Mouse (Mus musculus) hindbrain, postnatal 0 days (tissue): ENCODE measurements around the gene Krt1. TPM values are rescaled to one million over a fixed set of nuclear protein-coding genes. Genes with fewer than 3 reads are reported as not detected.
A peak's percentile ranks its signal among the peaks of the same experiment; 100 is the strongest.

ENCODE experiments used
- ATAC-seq: fragments of 200-750 bp; cut with Nextera tagmentation; 2 replicates; pipeline ENCODE4 v1.8.0; 2017; ENCODE audit warnings: mild to moderate bottlenecking, moderate TSS enrichment, moderate library complexity
- DNase-seq: peaks from one replicate; pipeline ENCODE4 v3.0.0-alpha.2; 2015; ENCODE audit warnings: low spot score
- H3K27ac ChIP-seq: fragments of 300-500 bp; sonication (generic); 2 replicates; pipeline ENCODE4 v1.5.1; 2014; ENCODE audit warnings: mild to moderate bottlenecking
- H3K27me3 ChIP-seq: fragments of 300-500 bp; sonication (generic); 2 replicates; pipeline ENCODE4 v1.6.1; 2014; ENCODE audit warnings: low read length, mixed read lengths; ENCODE audit not compliant: insufficient read depth
- H3K36me3 ChIP-seq: fragments of 300-500 bp; sonication (generic); 2 replicates; pipeline ENCODE4 v1.6.1; 2014; ENCODE audit warnings: low read length, mixed read lengths; ENCODE audit not compliant: insufficient read depth
- H3K4me1 ChIP-seq: fragments of 300-500 bp; sonication (generic); 2 replicates; pipeline ENCODE4 v1.6.1; 2014; ENCODE audit warnings: antibody characterized with exemption, low read length, mixed read lengths; ENCODE audit not compliant: insufficient read depth
- H3K4me2 ChIP-seq: fragments of 300-500 bp; sonication (generic); 2 replicates; pipeline ENCODE4 v1.6.1; 2014; ENCODE audit warnings: low read depth, mild to moderate bottlenecking, low read length, moderate library complexity, mixed read lengths
- H3K4me3 ChIP-seq: fragments of 300-500 bp; sonication (generic); 2 replicates; pipeline ENCODE4 v1.5.1; 2014; ENCODE audit warnings: low read length
- H3K9ac ChIP-seq: fragments of 300-500 bp; sonication (generic); replicated peaks from 2 replicates; pipeline ENCODE4 v1.6.1; 2014; ENCODE audit warnings: mild to moderate bottlenecking, low read length, moderate library complexity, mixed read lengths
- H3K9me3 ChIP-seq: fragments of 300-500 bp; sonication (generic); 2 replicates; pipeline ENCODE4 v1.6.1; 2016; ENCODE audit warnings: low read length, mixed read lengths
- CTCF ChIP-seq: IDR thresholded peaks from 2 replicates; pipeline ENCODE4 v1.5.1; 2016; ENCODE audit warnings: antibody characterized with exemption, control low read depth, low read depth
- WGBS: fragments of 180-500 bp; shearing (Covaris S2); extraction: QIAGEN DNeasy Blood & Tissue Kit; methylation state at CpG from one replicate; pipeline ENCODE4 v1.1.7; 2014; 5-methylcytosine and 5-hydroxymethylcytosine counted together
- polyA plus RNA-seq: library from polyadenylated mRNA; unstranded; fragments of >200 nt; fragmentation: Nextera tagmentation; extraction: Ambion mirVana; gene quantifications from 2 replicates; pipeline ENCODE4 v1.2.1, GENCODE M21; 2015
- total RNA-seq: library from RNA; depleted of rRNA; stranded (reverse); fragments of >200 nt; gene quantifications from 2 replicates; pipeline ENCODE4 v1.2.3, GENCODE M21; 2014

The Krt1 gene
- total and polyA plus RNA-seq, 2 experiments from 2014 or later: 13.7 to 19.4 TPM

DNA sequence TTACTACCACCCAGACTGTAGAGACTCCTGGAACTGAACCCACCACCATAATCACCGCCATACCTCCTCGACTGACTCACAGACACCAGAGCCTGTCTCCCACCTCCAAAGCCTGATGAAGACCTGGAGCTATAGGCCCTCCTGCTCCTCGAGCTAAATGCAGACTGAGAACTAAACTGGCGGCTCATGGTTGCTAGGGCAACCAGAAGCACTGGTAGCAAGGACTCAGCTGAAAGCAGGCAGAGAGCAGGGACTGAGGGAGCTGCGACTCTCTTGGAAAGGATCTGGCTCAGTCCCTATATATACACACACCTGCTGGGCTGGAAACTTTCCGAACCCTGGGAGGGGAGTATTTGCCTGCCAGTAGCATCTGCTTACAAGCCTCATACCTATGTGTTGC, 18.8 kb upstream of the Krt1 start, which contains the start of gene Krt77:
Krt77 (minus strand) TSS at position 275 of the 400 bp plus-strand sequence.
- Histone ChIP-seq H3K27ac (peak within 1 kb of the TSS; percentile 36; the same call in 1 of the 2 replicates), H3K36me3 (no peaks in the 10 kb centered on the region), H3K4me1 (no peaks in the 10 kb centered on the region), H3K4me2 (no peak within 1 kb of the TSS), H3K27me3 (no peaks in the 10 kb centered on the region; the same call in 1 of the 2 replicates), H3K9ac (no peak within 1 kb of the TSS), H3K4me3 (no peak within 1 kb of the TSS), H3K9me3 (no peaks in the 10 kb centered on the region)
- DNase-seq (peak; percentile 74), ATAC-seq (peak; percentile 67; the same call in 1 of the 2 replicates)
- no peak for TF ChIP-seq CTCF
- 23% methylated on average over 6 of the region's 6 CpGs for WGBS

DNA sequence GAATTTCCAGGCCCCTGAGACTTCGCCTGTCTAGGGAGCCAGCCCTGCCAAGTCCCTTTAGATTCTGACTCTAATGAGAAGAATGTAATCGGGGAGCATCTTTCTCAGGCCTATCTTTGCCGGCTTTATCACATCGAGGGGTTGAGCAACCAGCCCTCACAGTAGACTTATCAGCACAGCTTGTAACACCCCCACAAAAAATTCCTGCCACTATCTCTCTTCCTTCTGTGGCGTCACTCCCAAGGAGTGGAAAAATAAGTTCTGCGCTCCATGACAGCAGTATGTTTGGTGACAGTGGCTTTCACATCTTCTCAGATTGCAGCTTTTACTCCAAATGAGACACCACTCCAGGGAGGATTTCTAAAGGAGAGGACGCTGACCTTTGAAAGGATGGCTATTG, 16.2 kb upstream of the Krt1 start:
- no peak for TF ChIP-seq CTCF
- Histone ChIP-seq H3K4me3 (no peak overlapping the region), H3K27me3 (no peaks in the 10 kb centered on the region; the same call in 1 of the 2 replicates), H3K27ac (no peak overlapping the region), H3K36me3 (no peaks in the 10 kb centered on the region), H3K9ac (no peak overlapping the region), H3K9me3 (no peaks in the 10 kb centered on the region), H3K4me1 (no peaks in the 10 kb centered on the region), H3K4me2 (no peak overlapping the region)
- ATAC-seq (no peak), DNase-seq (no peak)
- 80% methylated on average over 7 of the region's 7 CpGs for WGBS

DNA sequence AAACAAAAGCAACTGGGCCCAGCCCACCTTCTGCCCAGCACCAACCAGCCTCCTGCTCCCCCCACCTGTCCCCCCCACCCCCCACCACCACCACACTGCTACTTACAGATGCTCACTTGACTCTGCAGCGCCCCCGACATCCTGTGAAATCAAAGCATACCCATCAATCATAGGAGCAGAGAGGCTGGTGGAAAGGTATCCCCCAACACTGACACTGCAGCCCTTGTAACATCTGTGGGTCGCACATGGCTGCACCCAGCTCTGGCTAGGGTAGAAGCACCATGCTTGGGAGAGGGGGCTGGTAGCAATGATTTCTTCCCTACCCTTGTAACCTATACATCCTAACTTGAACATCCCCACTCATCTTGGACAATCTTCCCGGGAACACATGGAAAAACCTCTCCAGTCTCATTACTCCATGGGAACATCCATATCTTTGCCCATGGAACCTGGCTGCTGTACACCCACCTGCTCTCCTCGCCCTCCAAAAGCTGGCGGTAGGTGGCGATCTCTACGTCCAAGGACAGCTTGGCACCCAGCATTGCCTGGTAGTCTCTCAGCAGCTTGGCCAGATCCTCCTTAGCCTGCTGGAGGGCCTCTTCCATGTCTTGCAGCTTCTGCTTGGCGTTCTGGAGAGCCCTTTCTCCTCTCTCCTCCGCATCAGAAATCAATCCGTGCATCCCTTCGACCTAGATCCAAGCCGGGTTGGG, 10.0 kb upstream of the Krt1 start:
- 54% methylated on average over 13 of the region's 13 CpGs for WGBS

DNA sequence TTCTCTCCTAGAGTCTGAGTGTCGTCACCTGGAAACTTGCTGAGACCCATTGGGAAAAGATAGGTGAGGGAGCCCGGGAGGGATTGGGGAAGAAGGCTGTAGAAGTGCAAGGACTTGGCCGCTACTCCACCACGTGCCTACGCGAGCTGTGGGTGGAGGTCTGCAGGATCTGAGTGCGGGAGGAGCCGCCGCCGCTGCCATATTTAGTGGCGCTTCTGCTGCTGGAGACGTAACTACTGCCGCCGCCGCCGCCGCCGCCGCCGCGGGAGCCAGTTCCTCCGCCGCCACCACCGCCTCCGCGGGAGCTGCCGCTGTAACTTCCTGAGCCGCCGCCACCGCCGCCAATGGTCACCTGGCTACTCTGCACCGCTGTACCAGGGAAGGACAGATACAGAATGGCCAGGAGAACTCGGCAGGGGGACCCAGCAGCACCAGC, 9.2 kb upstream of the Krt1 start:
- ATAC-seq: peak; percentile 61; the same call in 1 of the 2 replicates
- H3K4me2 ChIP-seq: peak overlapping the region; percentile 80
- peak overlapping the region; percentile 51; the same call in 1 of the 2 replicates for H3K27ac ChIP-seq
- H3K4me3 ChIP-seq: peak overlapping the region; percentile 40
- WGBS: under 1% methylated on average over 33 of the region's 33 CpGs
- peak; percentile 53 for DNase-seq
- H3K9ac ChIP-seq: peak overlapping the region; percentile 47
- H3K4me1 ChIP-seq: peaks cover 5% of the 10 kb centered on the region; the same call in 1 of the 2 replicates
- H3K36me3 ChIP-seq: no peaks in the 10 kb centered on the region
- peak; percentile 28; the same call in 1 of the 2 replicates for TF ChIP-seq CTCF
- no peaks in the 10 kb centered on the region for H3K27me3 ChIP-seq
- H3K9me3 ChIP-seq: no peaks in the 10 kb centered on the region

More for the DNA sequence above, 10.0 kb upstream of the Krt1 start:
- Histone ChIP-seq H3K27ac (no peak overlapping the region), H3K9me3 (no peaks in the 10 kb centered on the region), H3K4me3 (peak overlapping the region; percentile 40; the same call in 1 of the 2 replicates), H3K4me2 (peak overlapping the region; percentile 80), H3K4me1 (peaks cover 5% of the 10 kb centered on the region; the same call in 1 of the 2 replicates), H3K27me3 (no peaks in the 10 kb centered on the region), H3K9ac (peak overlapping the region; percentile 47; the same call in 1 of the 2 replicates), H3K36me3 (no peaks in the 10 kb centered on the region)
- ATAC-seq (peak; percentile 52; the same call in 1 of the 2 replicates), DNase-seq (peak; percentile 12)
- peak; percentile 44; the same call in 1 of the 2 replicates for TF ChIP-seq CTCF

DNA sequence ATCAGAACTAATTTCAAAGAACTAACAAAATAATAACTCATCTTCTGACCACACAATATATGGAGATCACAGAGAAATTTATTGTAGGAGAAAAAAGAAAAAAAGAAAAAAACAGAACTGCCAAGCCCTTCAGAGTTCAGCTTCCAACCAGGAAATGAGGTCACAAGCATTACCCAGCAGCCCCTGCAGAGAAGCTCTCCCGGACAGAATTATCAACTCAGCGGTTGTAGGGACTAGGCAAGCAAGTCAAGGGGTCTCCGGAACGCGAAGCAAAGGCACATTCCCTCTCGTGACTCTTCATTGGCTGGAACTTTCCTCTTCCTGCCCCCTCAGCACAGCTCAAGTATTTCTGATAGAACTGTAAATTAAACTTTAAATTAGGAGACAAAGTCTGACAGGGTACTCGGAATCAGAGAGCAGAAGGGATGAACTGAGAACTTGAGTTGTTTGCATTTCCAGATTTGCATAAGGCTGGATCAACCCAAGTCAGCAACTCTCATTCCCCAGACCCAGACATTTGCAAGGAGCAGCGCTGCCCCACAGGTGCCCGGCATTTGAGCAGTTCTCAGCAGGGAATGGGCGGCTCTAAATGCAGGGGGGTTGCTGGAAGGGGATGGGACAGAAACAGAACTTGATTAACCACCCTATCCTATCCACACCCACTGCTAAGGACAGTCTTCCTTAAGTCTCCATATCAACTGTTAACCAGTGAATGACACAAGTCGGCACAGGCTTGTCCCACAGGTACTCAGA, 8.3 kb upstream of the Krt1 start:
- no peak for ATAC-seq
- 11% methylated on average over 11 of the region's 11 CpGs for WGBS

DNA sequence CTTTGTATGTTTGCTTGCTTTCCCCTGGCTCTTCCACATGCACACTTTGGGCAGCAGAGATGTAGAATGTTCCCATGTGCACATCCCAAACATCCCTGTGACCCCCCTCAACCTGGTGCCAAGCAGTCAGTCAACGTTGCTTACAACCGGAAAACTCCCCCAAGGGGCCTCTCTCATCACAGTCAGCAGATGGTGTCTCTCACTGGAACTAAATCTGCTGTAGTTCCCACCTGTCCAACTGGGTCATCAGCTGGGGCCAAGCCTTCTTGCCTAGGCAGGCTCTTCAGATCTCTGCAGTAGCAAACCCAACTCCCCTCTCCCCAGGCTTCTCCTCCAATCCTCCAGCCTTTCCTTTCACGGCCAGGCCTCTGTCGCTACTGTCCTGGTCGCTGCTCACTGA, 6.1 kb upstream of the Krt1 start:
- Histone ChIP-seq H3K27ac (no peak overlapping the region), H3K4me1 (peaks cover 5% of the 10 kb centered on the region; the same call in 1 of the 2 replicates), H3K4me2 (no peak overlapping the region), H3K9ac (no peak overlapping the region), H3K9me3 (no peaks in the 10 kb centered on the region), H3K4me3 (no peak overlapping the region), H3K36me3 (no peaks in the 10 kb centered on the region), H3K27me3 (no peaks in the 10 kb centered on the region)
- WGBS: 49% methylated on average over 5 of the region's 5 CpGs
- ATAC-seq: no peak
- peak; percentile 18 for DNase-seq
- no peak for TF ChIP-seq CTCF

More for the DNA sequence above, 8.3 kb upstream of the Krt1 start:
- H3K27me3 ChIP-seq: no peaks in the 10 kb centered on the region
- H3K4me3 ChIP-seq: no peak overlapping the region; the same call in 1 of the 2 replicates
- no peaks in the 10 kb centered on the region for H3K9me3 ChIP-seq
- no peak overlapping the region for H3K27ac ChIP-seq
- TF ChIP-seq CTCF: no peak
- no peaks in the 10 kb centered on the region for H3K36me3 ChIP-seq
- no peak overlapping the region for H3K9ac ChIP-seq
- H3K4me1 ChIP-seq: peaks cover 5% of the 10 kb centered on the region; the same call in 1 of the 2 replicates
- DNase-seq: no peak
- H3K4me2 ChIP-seq: peak overlapping the region; percentile 80; the same call in 1 of the 2 replicates
